9 mouse cellular contexts compared by ENCODE assay signal in the genomic region with DNA sequence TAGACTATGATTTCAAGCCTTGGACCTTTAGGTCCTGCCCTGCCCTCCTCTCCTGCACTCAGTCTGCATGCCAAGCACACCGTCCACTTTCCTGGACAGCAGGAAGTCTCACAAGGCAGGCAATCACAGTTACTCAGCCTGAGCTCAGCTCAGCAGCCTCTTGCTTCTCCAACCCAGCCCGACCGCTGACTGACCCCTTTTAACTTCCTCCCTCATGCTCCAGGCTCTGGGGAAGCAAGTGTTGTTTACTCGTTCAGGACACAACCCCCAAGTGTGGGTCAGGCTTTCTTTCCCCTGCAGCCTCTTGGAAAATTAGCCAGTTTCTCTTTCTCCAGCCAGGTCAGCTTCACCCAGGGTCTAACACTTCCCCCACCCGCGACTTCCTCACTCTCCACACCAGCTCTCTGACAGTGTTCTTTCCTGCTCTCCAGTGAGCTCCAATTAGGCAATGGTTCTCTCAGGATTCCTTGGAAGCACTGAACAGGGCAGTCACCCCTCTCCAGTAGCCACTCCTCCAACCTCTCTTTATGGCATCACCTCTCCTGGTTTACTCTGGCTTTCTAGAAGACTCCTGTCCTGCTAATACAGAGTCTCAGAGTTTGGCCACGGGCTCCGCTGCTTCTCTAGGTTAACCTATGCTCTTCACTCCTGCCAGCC. TPM values are rescaled to one million over a fixed set of nuclear protein-coding genes. Genes with fewer than 3 reads are reported as not detected.
A peak's percentile ranks its signal among the peaks of the same experiment; 100 is the strongest.
DNase-seq lines count a peak whose midpoint lies in the region; ATAC-seq and TF ChIP-seq lines count a peak whose summit lies in the region.
"Had no signal": no experiment of that assay in that cellular context is flagged by ENCODE, and none has a peak within 500 bp of the region (broad histone marks: within the 10 kb centered on the region; RNA-seq: fewer than 3 reads in every experiment).

No protein-coding gene starts in this region.

- DNase-seq in Patski (ENCODE audit: low read depth, low spot score) = no peak
- peak; percentile 53 for DNase-seq in embryonic facial prominence, embryonic 14.5 days (ENCODE audit: low spot score)
- DNase-seq in spleen, adult 12 weeks (ENCODE audit: low spot score) = no peak
- no peak for DNase-seq in left cerebral cortex, adult 2 months (ENCODE audit: extremely low spot score in 1 of 2, low spot score in 2 of 2)
- no peak for DNase-seq in urinary bladder, adult 2 months (ENCODE audit: low spot score)
- DNase-seq in adrenal gland, adult (ENCODE audit: inconsistent age in 2 of 2, low spot score in 1 of 2) = no peak

- in situ Hi-C loops in Patski (cut with MboI; ENCODE audit: low pct_unique_long_range_greater_than_20kb) = no loop called here

- no peak overlapping the region for H3K4me3 ChIP-seq in embryonic facial prominence, embryonic 14.5 days (ENCODE audit: low read depth, low read length)
- no peak overlapping the region for H3K4me3 ChIP-seq in kidney, embryonic 15.5 days (replicated peaks)
- H3K4me3 ChIP-seq in lung, embryonic 15.5 days = no peak overlapping the region
- H3K4me3 ChIP-seq in left cerebral cortex, adult 2 months = no peak overlapping the region

- no peaks in the 10 kb centered on the region for H3K9me3 ChIP-seq in embryonic facial prominence, embryonic 14.5 days (ENCODE audit: control insufficient read depth, low read length)
- no peaks in the 10 kb centered on the region for H3K9me3 ChIP-seq in kidney, embryonic 15.5 days (replicated peaks)
- no peaks in the 10 kb centered on the region for H3K9me3 ChIP-seq in lung, embryonic 15.5 days

- H3K27ac ChIP-seq in embryonic facial prominence, embryonic 14.5 days (replicated peaks; ENCODE audit: low read depth, low read length) = no peak overlapping the region
- H3K27ac ChIP-seq in kidney, embryonic 15.5 days = peak overlapping the region; percentile 86
- peak overlapping the region; percentile 83 for H3K27ac ChIP-seq in lung, embryonic 15.5 days
- H3K27ac ChIP-seq in left cerebral cortex, adult 2 months = no peak overlapping the region

- no peaks in the 10 kb centered on the region for H3K27me3 ChIP-seq in Patski
- no peaks in the 10 kb centered on the region for H3K27me3 ChIP-seq in embryonic facial prominence, embryonic 14.5 days (replicated peaks; ENCODE audit: control insufficient read depth, insufficient read depth, low read length)
- H3K27me3 ChIP-seq in kidney, embryonic 15.5 days = no peaks in the 10 kb centered on the region
- no peaks in the 10 kb centered on the region for H3K27me3 ChIP-seq in lung, embryonic 15.5 days

- ATAC-seq in Patski = peak; percentile 44
- no peak for ATAC-seq in embryonic facial prominence, embryonic 14.5 days (ENCODE audit: low read depth)
- ATAC-seq in kidney, embryonic 15.5 days (replicated peaks; ENCODE audit: low FRiP score) = peak; percentile 81
- ATAC-seq in lung, embryonic 15.5 days (ENCODE audit: borderline replicate concordance, extremely low read depth, low FRiP score, low TSS enrichment) = peak; percentile 85

- WGBS in embryonic facial prominence, embryonic 14.5 days = 37% methylated on average over 8 of the region's 8 CpGs
- WGBS in kidney, embryonic 15.5 days = 16% methylated on average over 8 of the region's 8 CpGs
- 14% methylated on average over 8 of the region's 8 CpGs for WGBS in lung, embryonic 15.5 days

- H3K36me3 ChIP-seq in embryonic facial prominence, embryonic 14.5 days (ENCODE audit: control insufficient read depth, insufficient read depth, low read length) = no peaks in the 10 kb centered on the region
- H3K36me3 ChIP-seq in kidney, embryonic 15.5 days = no peaks in the 10 kb centered on the region
- no peaks in the 10 kb centered on the region for H3K36me3 ChIP-seq in lung, embryonic 15.5 days

- no peak overlapping the region for H3K9ac ChIP-seq in embryonic facial prominence, embryonic 14.5 days (ENCODE audit: low read depth, low read length)
- no peak overlapping the region for H3K9ac ChIP-seq in kidney, embryonic 15.5 days
- no peak overlapping the region for H3K9ac ChIP-seq in lung, embryonic 15.5 days

- CTCF ChIA-PET in Patski (lab: Charles Lee) = interaction anchor here (0.6 kb wide), 1 partner anchor 8 kb away, joined by 4 read pairs; no protein-coding TSS in a partner anchor

- H3K4me2 ChIP-seq in embryonic facial prominence, embryonic 14.5 days (ENCODE audit: low read depth, low read length) = no peak overlapping the region
- peak overlapping the region; percentile 34 for H3K4me2 ChIP-seq in kidney, embryonic 15.5 days
- H3K4me2 ChIP-seq in lung, embryonic 15.5 days = peak overlapping the region; percentile 36

- peaks cover 12% of the 10 kb centered on the region for H3K4me1 ChIP-seq in embryonic facial prominence, embryonic 14.5 days (ENCODE audit: control insufficient read depth, insufficient read depth, low read length)
- H3K4me1 ChIP-seq in kidney, embryonic 15.5 days = peaks cover 42% of the 10 kb centered on the region
- H3K4me1 ChIP-seq in lung, embryonic 15.5 days = peaks cover 37% of the 10 kb centered on the region

- no peak for TF ChIP-seq CTCF in Patski (IDR thresholded peaks at IDR 0.05)
- TF ChIP-seq CTCF in left cerebral cortex, adult 2 months (IDR thresholded peaks at IDR 0.05) = no peak

- intact Hi-C loops in left cerebral cortex, adult 2 months (cut with DNase I) = no loop called here

- POLR2A ChIA-PET in Patski (lab: Charles Lee) = no interaction called here

RNA-seq across cellular contexts. Expression of a gene that starts 35.5 kb away (rescaled TPM):
- polyA plus RNA-seq in Patski (2021) = 0.09 TPM
- polyA plus RNA-seq in embryonic facial prominence, embryonic 14.5 days (2014; fragmentation: Nextera tagmentation; extraction: Ambion mirVana) = 0.78 and 1.1 TPM in 2 replicates
- polyA plus RNA-seq in kidney, embryonic 15.5 days (2015; fragmentation: Nextera tagmentation; extraction: Ambion mirVana) = 3.5 and 4.0 TPM in 2 replicates
- 3.1 and 3.2 TPM in 2 replicates for polyA plus RNA-seq in lung, embryonic 15.5 days (2015; fragmentation: Nextera tagmentation; extraction: Ambion mirVana)
- total RNA-seq in left cerebral cortex, adult 2 months (2021) = 10 to 100 TPM; 17.7 to 18.3 TPM
- polyA plus RNA-seq in urinary bladder, adult 2 months (2012; rRNA removed) = 0.25 and 0.41 TPM in 2 replicates
- total RNA-seq: neutrophil, adult 5-6 weeks had no signal

Comparison
In these comparisons a context has a peak if more than half of its experiments do, and no peak if none do; other contexts are left out.
1. H3K27ac ChIP-seq: peak in kidney, embryonic 15.5 days (single experiment) and lung, embryonic 15.5 days (single experiment); none in embryonic facial prominence, embryonic 14.5 days (single experiment) and left cerebral cortex, adult 2 months (single experiment).